In the genomic region with DNA sequence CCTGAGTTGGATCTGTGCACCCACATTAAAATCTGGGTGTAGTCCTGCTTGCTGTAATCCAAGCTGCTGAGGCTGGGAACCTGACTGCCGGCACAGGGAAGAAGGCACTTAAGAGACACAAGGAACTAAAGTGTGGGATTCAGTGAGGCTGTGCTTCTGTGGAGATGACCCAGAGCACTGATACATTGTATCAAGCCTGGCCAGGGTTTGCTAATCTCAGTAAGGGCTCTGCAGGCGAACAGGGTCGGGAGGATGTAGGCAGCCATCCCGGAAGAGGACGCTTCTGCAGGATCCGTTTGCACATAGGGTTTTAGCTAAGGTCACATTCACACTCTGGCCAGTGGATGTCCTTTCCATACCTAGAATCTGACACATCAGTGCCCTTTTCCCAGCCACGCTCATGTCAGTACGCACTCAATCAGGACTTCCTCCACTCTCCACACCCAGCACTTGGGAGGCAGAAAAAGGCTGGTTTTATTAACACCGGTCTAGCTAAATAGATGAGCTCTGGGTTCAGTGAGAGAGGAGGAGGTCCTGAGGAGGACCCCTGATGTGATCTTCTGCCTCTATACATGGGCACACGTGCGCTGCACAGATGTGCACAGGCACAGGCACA, we compare ENCODE assay signal across 22 mouse cellular contexts. TPM values are rescaled to one million over a fixed set of nuclear protein-coding genes. Genes with fewer than 3 reads are reported as not detected.
DNase-seq lines count a peak whose midpoint lies in the region; ATAC-seq and TF ChIP-seq lines count a peak whose summit lies in the region.
"Had no signal": no experiment of that assay in that cellular context is flagged by ENCODE, and none has a peak within 500 bp of the region (broad histone marks: within the 10 kb centered on the region; RNA-seq: fewer than 3 reads in every experiment).

No protein-coding gene starts in this region.

- ATAC-seq in heart, embryonic 16.5 days (replicated peaks; ENCODE audit: extremely low read depth, insufficient read depth, low FRiP score) = no peak
- no peak for ATAC-seq in neural tube, embryonic 14.5 days (ENCODE audit: low read depth)
- ATAC-seq: forebrain, embryonic 14.5 days had no signal

- H3K9me3 ChIP-seq in heart, embryonic 10.5 days = no peaks in the 10 kb centered on the region
- no peaks in the 10 kb centered on the region for H3K9me3 ChIP-seq in heart, embryonic 16.5 days (replicated peaks; ENCODE audit: control insufficient read depth, low read length)
- no peaks in the 10 kb centered on the region for H3K9me3 ChIP-seq in neural tube, embryonic 14.5 days (ENCODE audit: control insufficient read depth, low read length)
- H3K9me3 ChIP-seq: embryonic facial prominence, embryonic 15.5 days; limb, embryonic 15.5 days; liver, embryonic 15.5 days had no signal

- H3K4me1 ChIP-seq in heart, embryonic 10.5 days = peaks cover 10% of the 10 kb centered on the region
- H3K4me1 ChIP-seq in heart, embryonic 16.5 days (ENCODE audit: control insufficient read depth, insufficient read depth, low read length) = peaks cover 5% of the 10 kb centered on the region
- H3K4me1 ChIP-seq in heart, adult 2 months (ENCODE audit: control insufficient read depth, insufficient read depth, low read length) = peaks cover 1% of the 10 kb centered on the region; the same call in 1 of the 2 replicates
- H3K4me1 ChIP-seq in neural tube, embryonic 14.5 days (ENCODE audit: control insufficient read depth, insufficient read depth, low read length) = no peaks in the 10 kb centered on the region
- H3K4me1 ChIP-seq: embryonic facial prominence, embryonic 15.5 days; limb, embryonic 15.5 days had no signal

- no peak for DNase-seq in heart, embryonic 10.5 days (ENCODE audit: low spot score)
- no peak for DNase-seq in heart, adult 18-20 months
- DNase-seq in heart, adult 2 months = no peak
- DNase-seq in neural tube, embryonic 10.5 days (ENCODE audit: extremely low spot score, low spot score) = no peak
- DNase-seq in ZHBTc4 (ENCODE audit: low read depth, low spot score) = peak; percentile 30
- no peak for DNase-seq in left cerebral cortex, postnatal 4 days
- DNase-seq: adrenal gland, postnatal 36 days; cerebellum, adult 9-10 months; kidney, adult 8-10 months; kidney, postnatal 10 days; lung, postnatal 4 days; retina, postnatal 1 day; right cerebral cortex, postnatal 25 days; thymus, postnatal 25 days had no signal

- peak overlapping the region; percentile 42; the same call in 1 of the 2 replicates for H3K27ac ChIP-seq in heart, embryonic 10.5 days
- H3K27ac ChIP-seq in heart, embryonic 16.5 days (ENCODE audit: low read length) = no peak overlapping the region
- no peak overlapping the region for H3K27ac ChIP-seq in heart, adult 2 months
- 0 out of 2 replicates have a peak overlapping the region, but pooled peaks have one; percentile 39 for H3K27ac ChIP-seq in neural tube, embryonic 14.5 days (ENCODE audit: low read depth, low read length)
- H3K27ac ChIP-seq: embryonic facial prominence, embryonic 15.5 days; hindbrain, embryonic 14.5 days; left cerebral cortex, adult 2 months; limb, embryonic 15.5 days; liver, embryonic 15.5 days had no signal

- no peak overlapping the region for H3K4me3 ChIP-seq in heart, embryonic 10.5 days
- H3K4me3 ChIP-seq in heart, embryonic 16.5 days (ENCODE audit: low read length) = no peak overlapping the region
- H3K4me3 ChIP-seq in heart, adult 2 months = no peak overlapping the region
- no peak overlapping the region for H3K4me3 ChIP-seq in neural tube, embryonic 14.5 days (ENCODE audit: low read depth, low read length)
- H3K4me3 ChIP-seq: embryonic facial prominence, embryonic 15.5 days; left cerebral cortex, adult 2 months; limb, embryonic 15.5 days; liver, embryonic 15.5 days had no signal

- 0 out of 2 replicates have a peak overlapping the region, but pooled peaks have one; percentile 16 for H3K4me2 ChIP-seq in heart, embryonic 16.5 days (ENCODE audit: low read depth, low read length)
- H3K4me2 ChIP-seq in neural tube, embryonic 14.5 days (ENCODE audit: low read depth, low read length) = no peak overlapping the region
- H3K4me2 ChIP-seq: embryonic facial prominence, embryonic 15.5 days; hindbrain, embryonic 14.5 days; limb, embryonic 15.5 days; liver, embryonic 15.5 days had no signal

- no peaks in the 10 kb centered on the region for H3K27me3 ChIP-seq in heart, embryonic 10.5 days (ENCODE audit: insufficient read depth, poor library complexity, severe bottlenecking)
- H3K27me3 ChIP-seq in heart, embryonic 16.5 days (ENCODE audit: control insufficient read depth, insufficient read depth, low read length) = no peaks in the 10 kb centered on the region
- H3K27me3 ChIP-seq in heart, adult 2 months (ENCODE audit: control insufficient read depth, insufficient read depth, low read length) = no peaks in the 10 kb centered on the region
- H3K27me3 ChIP-seq in neural tube, embryonic 14.5 days (ENCODE audit: control insufficient read depth, insufficient read depth, low read length) = no peaks in the 10 kb centered on the region
- H3K27me3 ChIP-seq: embryonic facial prominence, embryonic 15.5 days; limb, embryonic 15.5 days; liver, embryonic 15.5 days had no signal

- no peak for TF ChIP-seq EP300 in heart, adult 2 months (IDR thresholded peaks at IDR 0.05; ENCODE audit: insufficient read depth, low read depth, low read length)

- no peaks in the 10 kb centered on the region for H3K79me2 ChIP-seq in heart, adult 2 months (replicated peaks; ENCODE audit: control insufficient read depth, insufficient read depth, low read length)

- no peak for TF ChIP-seq POLR2A in heart, adult 2 months (IDR thresholded peaks at IDR 0.05; ENCODE audit: insufficient read depth, low read depth, low read length)

- no peak for TF ChIP-seq CTCF in heart, adult 2 months (IDR thresholded peaks at IDR 0.05)

- intact Hi-C loops in heart, adult 2 months (cut with DNase I) = no loop called here
- intact Hi-C loops in left cerebral cortex, postnatal 4 days (cut with DNase I) = no loop called here

- WGBS in heart, embryonic 10.5 days = 59% methylated on average over 11 of the region's 11 CpGs
- WGBS in heart, embryonic 16.5 days = 55% methylated on average over 11 of the region's 11 CpGs
- WGBS in heart, adult 2 months = 52% methylated on average over 11 of the region's 11 CpGs
- WGBS in neural tube, embryonic 14.5 days = 78% methylated on average over 11 of the region's 11 CpGs

- no peak overlapping the region for H3K9ac ChIP-seq in heart, embryonic 16.5 days (ENCODE audit: low read length)
- H3K9ac ChIP-seq in heart, adult 2 months (ENCODE audit: low read depth, low read length) = no peak overlapping the region
- no peak overlapping the region for H3K9ac ChIP-seq in neural tube, embryonic 14.5 days (replicated peaks; ENCODE audit: low read depth, low read length)
- H3K9ac ChIP-seq: embryonic facial prominence, embryonic 15.5 days; hindbrain, embryonic 14.5 days; limb, embryonic 15.5 days; liver, embryonic 15.5 days had no signal

- H3K36me3 ChIP-seq in heart, embryonic 10.5 days = no peaks in the 10 kb centered on the region
- H3K36me3 ChIP-seq in heart, embryonic 16.5 days (ENCODE audit: control insufficient read depth, insufficient read depth) = no peaks in the 10 kb centered on the region
- H3K36me3 ChIP-seq in heart, adult 2 months (ENCODE audit: control insufficient read depth, insufficient read depth, low read length) = no peaks in the 10 kb centered on the region
- H3K36me3 ChIP-seq in neural tube, embryonic 14.5 days (ENCODE audit: control insufficient read depth, insufficient read depth, low read length) = no peaks in the 10 kb centered on the region
- H3K36me3 ChIP-seq: embryonic facial prominence, embryonic 15.5 days; limb, embryonic 15.5 days; liver, embryonic 15.5 days had no signal

RNA-seq across cellular contexts. Expression of a gene that starts 20.9 kb away (rescaled TPM):
- polyA plus RNA-seq in heart, embryonic 10.5 days (2016; fragmentation: Nextera tagmentation; extraction: Ambion mirVana) = 2.8 and 4.3 TPM in 2 replicates
- 10 to 100 TPM; 15.6 to 20.0 TPM for total RNA-seq in heart, adult 18-20 months (2021)
- 2.3 and 2.8 TPM in 2 replicates for polyA plus RNA-seq in heart, embryonic 16.5 days (2015; fragmentation: Nextera tagmentation; extraction: Ambion mirVana)
- 10 to 100 TPM; 18.0 to 20.8 TPM for total RNA-seq in heart, adult 2 months (2021)
- 3.2 and 4.1 TPM in 2 replicates for polyA plus RNA-seq in heart, adult 2 months (2012; rRNA removed)
- polyA plus RNA-seq in neural tube, embryonic 14.5 days (2014; fragmentation: Nextera tagmentation; extraction: Ambion mirVana) = 15.8 and 20.8 TPM in 2 replicates
- total RNA-seq in left cerebral cortex, postnatal 4 days (2021) = 100 to 1,000 TPM; 197 to 209 TPM

Comparison
In these comparisons a context has a peak if more than half of its experiments do, and no peak if none do; other contexts are left out.
1. H3K27ac ChIP-seq: peak in heart, embryonic 10.5 days (single experiment) and neural tube, embryonic 14.5 days (single experiment); none in heart, embryonic 16.5 days (single experiment) and heart, adult 2 months (single experiment).